Mouse (Mus musculus) gastrocnemius, postnatal 14 days (tissue): ENCODE measurements around the gene Bcdin3d. TPM values are rescaled to one million over a fixed set of nuclear protein-coding genes. Genes with fewer than 3 reads are reported as not detected.

ENCODE experiments used
- DNase-seq: peaks from one replicate; pipeline ENCODE4 v3.0.0; 2021; ENCODE audit warnings: mixed read lengths
- intact Hi-C: fragments of 180-260 bp; cut with DNase I; formaldehyde crosslinking; loops from one replicate; pipeline ENCODE4 v1.15.1; 2025; ENCODE audit warnings: low total_unique reads
- total RNA-seq, 2 experiments: library from RNA; stranded (reverse); gene quantifications; 2 replicates each; pipeline ENCODE4 v1.2.3; 2021

Gene Bcdin3d
- total RNA-seq, 2 experiments from 2014 or later = 3.9 to 5.0 TPM

- no peak for DNase-seq
- intact Hi-C loops = no loop called here
Observed at GRCm38 (mm10) chr15:99420101-99420500, 54.4 kb downstream of the Bcdin3d start.

Other genes with a start within 250 kb of the Bcdin3d start
- not detected for gene Kcnh3, start 249.9 kb downstream of the Bcdin3d start, total RNA-seq
- gene Mcrs1, start 222.8 kb downstream of the Bcdin3d start, total RNA-seq = 10 to 100 TPM; 34.4 to 37.2 TPM
- 10 to 100 TPM; 18.4 to 20.8 TPM for gene Prpf40b, start 179.6 kb downstream of the Bcdin3d start, total RNA-seq
- not detected for gene Fam186b, start 178.8 kb downstream of the Bcdin3d start, total RNA-seq
- 10 to 100 TPM; 13.3 to 13.6 TPM for gene Fmnl3, start 104.2 kb downstream of the Bcdin3d start, total RNA-seq
- gene Tmbim6, start 81.8 kb downstream of the Bcdin3d start, total RNA-seq = 100 to 1,000 TPM; 167 to 170 TPM
- 1 to 10 TPM; 8.5 to 10.0 TPM for gene Nckap5l, start 17.0 kb downstream of the Bcdin3d start, total RNA-seq
- under 1 TPM; 0.14 to 0.16 TPM for gene Faim2, start 53.4 kb upstream of the Bcdin3d start, total RNA-seq
- gene Aqp2, start 104.3 kb upstream of the Bcdin3d start, total RNA-seq = not detected
- not detected for gene Aqp5, start 116.1 kb upstream of the Bcdin3d start, total RNA-seq
- gene Aqp6, start 126.7 kb upstream of the Bcdin3d start, total RNA-seq = not detected
- gene Racgap1, start 176.9 kb upstream of the Bcdin3d start, total RNA-seq = 1 to 10 TPM; 7.5 to 8.7 TPM
- 1 to 10 TPM in 1 of 2 experiments, under 1 TPM in 1; 0.69 to 1.0 TPM for gene Asic1, start 195.6 kb upstream of the Bcdin3d start, total RNA-seq
- 10 to 100 TPM in 1 of 2 experiments, 1 to 10 TPM in 1; 9.4 to 11.5 TPM for gene Smarcd1, start 227.4 kb upstream of the Bcdin3d start, total RNA-seq
- gene Gm17349, start 230.8 kb upstream of the Bcdin3d start, total RNA-seq = 1 to 10 TPM; 1.7 to 1.9 TPM
- gene Gpd1, start 242.8 kb upstream of the Bcdin3d start, total RNA-seq = 100 to 1,000 TPM; 487 to 557 TPM